Mouse (Mus musculus): ENCODE measurements at regions not wholly inside any gene's neighbourhood (a gene's known extent, or its start where the extent isn't known, plus 50 kb on each side); places are given as distances from the start of the nearest gene placed in this dataset.

- Histone ChIP-seq H3K27ac (ENCODE audit: low read depth) (no peak overlapping the region), H3K27me3 (ENCODE audit: insufficient read depth, low read length) (no peaks in the 10 kb centered on the region), H3K4me2 (no peak overlapping the region), H3K9me3 (ENCODE audit: low read depth, low read length) (no peaks in the 10 kb centered on the region), H3K9ac (no peak overlapping the region), H3K4me1 (ENCODE audit: insufficient read depth) (no peaks in the 10 kb centered on the region), H3K36me3 (ENCODE audit: insufficient read depth) (no peaks in the 10 kb centered on the region), H3K4me3 (ENCODE audit: low read depth, low read length) (no peak overlapping the region)
- DNase-seq (no peak), ATAC-seq (ENCODE audit: insufficient read depth) (no peak)
- TF ChIP-seq CTCF (IDR thresholded peaks at IDR 0.05; ENCODE audit: low read depth): no peak
- WGBS: 83% methylated on average over 6 of the region's 6 CpGs
Observed at GRCm38 (mm10) chr10:93389276-93389675, 63.9 kb upstream of the Lta4h start.

DNA sequence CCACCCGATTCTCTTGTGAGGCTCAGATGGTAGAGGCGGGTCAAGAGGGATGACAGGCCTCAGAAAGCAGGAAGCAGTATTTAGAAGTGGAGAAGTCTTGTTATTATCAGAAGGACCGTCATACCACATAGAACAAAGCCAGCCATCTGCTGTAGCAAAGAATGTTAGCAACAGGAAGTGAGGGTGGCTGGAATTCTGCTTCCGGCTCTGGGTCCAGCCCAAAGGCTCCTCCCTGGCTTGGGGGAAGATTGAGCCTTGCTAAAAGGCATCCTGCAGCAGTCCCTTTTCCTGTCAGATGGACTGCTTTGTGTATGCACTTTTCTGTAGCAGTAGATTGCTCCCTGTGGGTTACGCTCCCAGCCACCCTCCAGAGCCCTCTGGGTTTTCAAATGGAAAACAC, 61.9 kb upstream of the Lta4h start:
- Histone ChIP-seq H3K27ac (ENCODE audit: low read depth) (peak overlapping the region; percentile 9; the same call in 1 of the 2 replicates), H3K4me1 (ENCODE audit: insufficient read depth) (no peaks in the 10 kb centered on the region), H3K36me3 (ENCODE audit: insufficient read depth) (no peaks in the 10 kb centered on the region), H3K4me2 (no peak overlapping the region), H3K4me3 (ENCODE audit: low read depth, low read length) (no peak overlapping the region), H3K27me3 (ENCODE audit: insufficient read depth, low read length) (no peaks in the 10 kb centered on the region), H3K9me3 (ENCODE audit: low read depth, low read length) (no peaks in the 10 kb centered on the region), H3K9ac (no peak overlapping the region)
- DNase-seq (peak; percentile 77), ATAC-seq (ENCODE audit: insufficient read depth) (peak; percentile 80)
- WGBS: 48% methylated on average over 5 of the region's 5 CpGs
- no peak for TF ChIP-seq CTCF (IDR thresholded peaks at IDR 0.05; ENCODE audit: low read depth)

GRCm38 (mm10) chr10:93393902-93394301, 59.3 kb upstream of the Lta4h start:
- no peak overlapping the region for H3K27ac ChIP-seq (ENCODE audit: low read depth)
- H3K27me3 ChIP-seq (ENCODE audit: insufficient read depth, low read length): no peaks in the 10 kb centered on the region
- H3K4me1 ChIP-seq (ENCODE audit: insufficient read depth): no peaks in the 10 kb centered on the region
- no peak overlapping the region for H3K9ac ChIP-seq
- TF ChIP-seq CTCF (IDR thresholded peaks at IDR 0.05; ENCODE audit: low read depth): no peak
- ATAC-seq (ENCODE audit: insufficient read depth) (no peak), DNase-seq (no peak)
- 55% methylated on average over 1 of the region's 1 CpGs for WGBS
- no peaks in the 10 kb centered on the region for H3K9me3 ChIP-seq (ENCODE audit: low read depth, low read length)
- no peaks in the 10 kb centered on the region for H3K36me3 ChIP-seq (ENCODE audit: insufficient read depth)
- no peak overlapping the region for H3K4me2 ChIP-seq
- no peak overlapping the region for H3K4me3 ChIP-seq (ENCODE audit: low read depth, low read length)

DNA sequence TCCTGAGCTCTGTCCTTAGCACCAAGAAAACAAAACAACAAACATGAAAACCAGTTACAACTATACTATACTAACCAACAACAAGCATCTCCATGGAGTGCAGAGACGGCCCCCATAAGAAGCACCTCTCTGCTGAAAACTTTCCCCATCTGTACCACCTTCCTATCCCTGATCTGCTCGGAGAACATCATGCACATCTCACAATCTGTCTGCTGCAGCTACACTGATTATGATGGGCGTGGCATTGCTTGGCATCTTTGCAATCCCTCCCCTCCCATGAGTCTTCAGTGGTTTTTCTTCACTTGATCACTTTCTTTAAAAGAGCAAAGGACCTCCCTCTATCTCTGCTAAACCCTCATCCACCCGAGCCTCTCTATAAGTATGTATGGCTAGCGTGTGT, 55.5 kb upstream of the Lta4h start:
- Histone ChIP-seq H3K27ac (ENCODE audit: low read depth) (no peak overlapping the region), H3K9me3 (ENCODE audit: low read depth, low read length) (no peaks in the 10 kb centered on the region), H3K4me1 (ENCODE audit: insufficient read depth) (no peaks in the 10 kb centered on the region), H3K36me3 (ENCODE audit: insufficient read depth) (no peaks in the 10 kb centered on the region), H3K4me2 (no peak overlapping the region), H3K9ac (no peak overlapping the region), H3K4me3 (ENCODE audit: low read depth, low read length) (no peak overlapping the region), H3K27me3 (ENCODE audit: insufficient read depth, low read length) (no peaks in the 10 kb centered on the region)
- ATAC-seq (ENCODE audit: insufficient read depth): no peak
- TF ChIP-seq CTCF (IDR thresholded peaks at IDR 0.05; ENCODE audit: low read depth): no peak
- 79% methylated on average over 5 of the region's 5 CpGs for WGBS
- no peak for DNase-seq

GRCm38 (mm10) chr10:93398531-93399320, 54.5 kb upstream of the Lta4h start:
- H3K9ac ChIP-seq: no peak overlapping the region
- H3K4me1 ChIP-seq (ENCODE audit: insufficient read depth): no peaks in the 10 kb centered on the region
- H3K4me2 ChIP-seq: no peak overlapping the region
- ATAC-seq (ENCODE audit: insufficient read depth) (no peak), DNase-seq (no peak)
- no peaks in the 10 kb centered on the region for H3K9me3 ChIP-seq (ENCODE audit: low read depth, low read length)
- H3K27me3 ChIP-seq (ENCODE audit: insufficient read depth, low read length): no peaks in the 10 kb centered on the region
- TF ChIP-seq CTCF (IDR thresholded peaks at IDR 0.05; ENCODE audit: low read depth): no peak
- H3K4me3 ChIP-seq (ENCODE audit: low read depth, low read length): no peak overlapping the region
- 65% methylated on average over 11 of the region's 11 CpGs for WGBS
- no peaks in the 10 kb centered on the region for H3K36me3 ChIP-seq (ENCODE audit: insufficient read depth)
- H3K27ac ChIP-seq (ENCODE audit: low read depth): no peak overlapping the region

DNA sequence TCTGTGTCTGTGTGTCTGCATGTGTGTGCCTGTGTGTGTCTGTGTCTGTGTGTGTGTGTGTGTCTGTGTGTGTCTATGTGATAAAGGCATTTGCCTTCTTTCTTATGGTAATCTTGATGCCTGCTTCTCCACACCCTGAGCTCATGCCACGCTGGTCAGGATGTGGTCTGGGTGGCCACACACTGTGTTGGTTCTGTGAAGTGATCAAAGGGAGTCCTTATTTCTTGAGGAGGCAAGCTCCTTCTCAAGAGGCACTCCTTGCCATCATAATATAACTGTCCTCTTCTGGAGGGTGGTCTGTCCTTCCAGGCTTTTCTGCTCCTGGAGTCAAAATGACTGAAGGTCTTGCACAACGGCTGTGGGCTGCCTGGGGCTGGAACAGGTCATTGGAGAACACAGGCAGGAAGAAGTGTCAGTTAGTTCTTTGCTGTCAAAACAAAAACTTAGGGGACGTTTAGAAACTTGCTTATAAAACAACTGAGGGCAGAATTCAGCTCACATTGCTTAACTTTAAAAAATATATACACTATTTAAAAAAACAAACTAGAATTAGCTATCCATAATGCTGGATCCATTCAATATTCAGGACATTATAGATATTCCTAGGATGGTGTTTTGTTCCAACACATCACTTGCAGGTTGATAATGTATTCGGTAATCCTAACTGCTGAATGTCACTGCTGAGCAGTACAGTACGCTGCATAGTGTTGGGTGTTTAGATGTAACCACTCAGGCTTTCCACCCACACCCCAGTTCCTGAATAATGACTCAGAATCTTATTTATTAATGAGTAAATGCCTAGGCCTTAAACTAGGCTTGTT, 50.3 kb upstream of the Lta4h start:
- Histone ChIP-seq H3K4me3 (ENCODE audit: low read depth, low read length) (no peak overlapping the region), H3K9me3 (ENCODE audit: low read depth, low read length) (no peaks in the 10 kb centered on the region), H3K9ac (no peak overlapping the region), H3K27ac (ENCODE audit: low read depth) (no peak overlapping the region), H3K4me1 (ENCODE audit: insufficient read depth) (no peaks in the 10 kb centered on the region), H3K36me3 (ENCODE audit: insufficient read depth) (no peaks in the 10 kb centered on the region), H3K4me2 (no peak overlapping the region), H3K27me3 (ENCODE audit: insufficient read depth, low read length) (no peaks in the 10 kb centered on the region)
- 54% methylated on average over 5 of the region's 5 CpGs for WGBS
- DNase-seq (no peak), ATAC-seq (ENCODE audit: insufficient read depth) (no peak)
- TF ChIP-seq CTCF (IDR thresholded peaks at IDR 0.05; ENCODE audit: low read depth): no peak
